Mouse (Mus musculus) forebrain, embryonic 10.5 days (tissue): ENCODE results near the gene Ehhadh. TPM values are rescaled to one million over a fixed set of nuclear protein-coding genes. Genes with fewer than 3 reads are reported as not detected.

ENCODE experiments used
- DNase-seq: peaks from one replicate; pipeline ENCODE4 v3.0.0-alpha.2; 2017; ENCODE audit warnings: low spot score; ENCODE audit errors: extremely low spot score
- H3K27ac ChIP-seq: fragments of 300-500 bp; sonication (generic); 2 replicates; pipeline ENCODE4 v1.5.1; 2016; ENCODE audit warnings: mild to moderate bottlenecking
- H3K27me3 ChIP-seq: fragments of 300-500 bp; sonication (generic); 2 replicates; pipeline ENCODE4 v1.6.1; 2016; ENCODE audit warnings: mild to moderate bottlenecking; ENCODE audit not compliant: poor library complexity, severe bottlenecking
- H3K36me3 ChIP-seq: fragments of 300-500 bp; sonication (generic); replicated peaks from 2 replicates; pipeline ENCODE4 v1.6.1; 2016; ENCODE audit warnings: mild to moderate bottlenecking, moderate library complexity
- H3K4me1 ChIP-seq: fragments of 300-500 bp; sonication (generic); 2 replicates; pipeline ENCODE4 v1.6.1; 2016
- H3K4me3 ChIP-seq: fragments of 300-500 bp; sonication (generic); 2 replicates; pipeline ENCODE4 v1.5.1; 2016; ENCODE audit warnings: mild to moderate bottlenecking, moderate library complexity
- H3K9me3 ChIP-seq: fragments of 300-500 bp; sonication (generic); 2 replicates; pipeline ENCODE4 v1.6.1; 2016; ENCODE audit warnings: mild to moderate bottlenecking, moderate library complexity
- WGBS: fragments of 180-500 bp; shearing (Covaris S2); methylation state at CpG from one replicate; pipeline ENCODE4 v1.1.7; 2016; 5-methylcytosine and 5-hydroxymethylcytosine counted together
- polyA plus RNA-seq: library from polyadenylated mRNA; unstranded; fragments of >200 nt; fragmentation: Nextera tagmentation; extraction: Ambion mirVana; gene quantifications from 2 replicates; pipeline ENCODE4 v1.2.1, GENCODE M21; 2016

The Ehhadh gene
- polyA plus RNA-seq, 1 experiment from 2014 or later, result 1.7 TPM

- Histone ChIP-seq H3K27ac (no peak overlapping the region), H3K27me3 (no peaks in the 10 kb centered on the region), H3K4me3 (no peak overlapping the region), H3K36me3 (no peaks in the 10 kb centered on the region), H3K4me1 (no peaks in the 10 kb centered on the region), H3K9me3 (no peaks in the 10 kb centered on the region)
- DNase-seq, result no peak
- WGBS, result 88% methylated on average over 1 of the region's 1 CpGs
Observed at GRCm38 (mm10) chr16:21758447-21758846, 29.2 kb downstream of the Ehhadh start.

DNA sequence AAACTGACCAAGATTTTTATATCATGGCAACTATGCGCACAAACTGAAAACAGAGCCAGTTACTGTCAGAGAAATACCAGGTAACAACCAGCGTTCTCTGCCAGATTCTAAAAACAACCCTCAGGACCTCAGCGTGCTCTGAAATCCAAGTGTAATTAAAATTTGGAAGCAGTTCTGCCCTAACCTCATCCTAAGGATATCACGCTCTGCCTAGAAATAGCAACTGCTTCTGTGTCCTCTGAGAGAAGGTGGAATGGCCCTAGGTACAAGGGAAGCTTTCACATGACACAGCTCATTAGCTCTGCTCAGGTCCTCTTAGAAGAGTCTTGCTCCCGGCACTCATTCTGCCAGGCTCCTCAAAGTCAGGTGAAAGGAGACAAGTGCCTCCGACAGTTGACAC, 44.2 kb downstream of the Ehhadh start:
- H3K9me3 ChIP-seq, result no peaks in the 10 kb centered on the region
- no peak overlapping the region for H3K27ac ChIP-seq
- WGBS, result 96% methylated on average over 6 of the region's 6 CpGs
- no peaks in the 10 kb centered on the region for H3K27me3 ChIP-seq
- H3K4me1 ChIP-seq, result no peaks in the 10 kb centered on the region
- H3K36me3 ChIP-seq, result no peaks in the 10 kb centered on the region
- H3K4me3 ChIP-seq, result no peak overlapping the region
- no peak for DNase-seq

DNA sequence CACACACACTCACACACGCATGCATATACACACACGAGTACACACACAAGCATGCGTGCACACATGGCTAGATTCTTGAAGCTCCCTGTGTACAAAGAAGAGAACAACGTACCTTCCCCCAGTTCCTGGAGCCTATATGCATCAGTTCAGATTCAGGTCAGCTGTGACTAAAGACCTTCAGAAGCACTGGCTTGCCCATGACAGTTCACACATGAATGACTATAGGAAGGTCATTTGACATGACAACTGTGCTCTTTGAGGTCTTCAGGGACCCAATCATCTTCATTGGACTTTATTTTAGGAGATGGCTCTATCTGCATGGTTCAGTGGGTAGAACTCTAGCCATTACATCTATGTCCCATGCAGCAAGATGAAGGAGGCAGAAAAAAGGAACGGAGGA, 44.7 kb downstream of the Ehhadh start:
- no peaks in the 10 kb centered on the region for H3K9me3 ChIP-seq
- H3K4me1 ChIP-seq, result no peaks in the 10 kb centered on the region
- H3K36me3 ChIP-seq, result no peaks in the 10 kb centered on the region
- H3K27ac ChIP-seq, result no peak overlapping the region
- no peak for DNase-seq
- 90% methylated on average over 5 of the region's 5 CpGs for WGBS
- H3K27me3 ChIP-seq, result no peaks in the 10 kb centered on the region
- no peak overlapping the region for H3K4me3 ChIP-seq

- Histone ChIP-seq H3K9me3 (no peaks in the 10 kb centered on the region), H3K4me3 (no peak overlapping the region), H3K27me3 (no peaks in the 10 kb centered on the region), H3K4me1 (no peaks in the 10 kb centered on the region), H3K36me3 (no peaks in the 10 kb centered on the region), H3K27ac (no peak overlapping the region)
- 88% methylated on average over 5 of the region's 5 CpGs for WGBS
- no peak for DNase-seq
Observed at GRCm38 (mm10) chr16:21742191-21742870, 45.3 kb downstream of the Ehhadh start.

GRCm38 (mm10) chr16:21741542-21741941, 46.1 kb downstream of the Ehhadh start:
- H3K9me3 ChIP-seq, result no peaks in the 10 kb centered on the region
- no peaks in the 10 kb centered on the region for H3K4me1 ChIP-seq
- H3K4me3 ChIP-seq, result no peak overlapping the region
- H3K27me3 ChIP-seq, result no peaks in the 10 kb centered on the region
- no peaks in the 10 kb centered on the region for H3K36me3 ChIP-seq
- DNase-seq, result no peak
- 84% methylated on average over 3 of the region's 3 CpGs for WGBS
- no peak overlapping the region for H3K27ac ChIP-seq

GRCm38 (mm10) chr16:21735638-21736037, 52.0 kb downstream of the Ehhadh start:
- Histone ChIP-seq H3K9me3 (no peaks in the 10 kb centered on the region), H3K4me1 (no peaks in the 10 kb centered on the region), H3K36me3 (no peaks in the 10 kb centered on the region), H3K27ac (no peak overlapping the region), H3K27me3 (no peaks in the 10 kb centered on the region), H3K4me3 (no peak overlapping the region)
- DNase-seq, result no peak
- WGBS, result 100% methylated on average over 1 of the region's 1 CpGs

DNA sequence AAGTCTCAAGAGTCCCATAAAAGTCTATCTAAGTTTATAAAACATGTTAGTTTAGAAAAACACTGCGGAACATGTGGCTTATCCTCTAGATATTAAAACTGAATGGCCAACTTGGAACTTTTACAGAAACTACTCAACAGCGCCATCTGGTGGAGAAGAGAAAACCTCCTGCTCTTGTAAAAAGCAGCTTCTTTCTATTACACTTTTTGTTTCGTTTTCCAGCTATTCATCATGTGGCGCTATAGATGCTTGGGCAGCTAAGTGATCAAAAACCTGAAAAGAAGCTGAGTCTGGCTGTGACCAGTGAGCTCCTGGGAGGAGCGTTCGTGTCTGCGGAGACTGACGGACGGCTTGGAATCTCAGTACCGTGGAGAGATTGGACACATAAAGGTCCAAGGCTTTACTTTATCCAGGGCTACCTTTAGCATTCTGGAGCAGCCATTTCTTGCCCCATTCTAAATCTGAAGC, 59.7 kb downstream of the Ehhadh start:
- H3K36me3 ChIP-seq, result no peaks in the 10 kb centered on the region
- peak overlapping the region; percentile 72; the same call in 1 of the 2 replicates for H3K27ac ChIP-seq
- peaks cover 12% of the 10 kb centered on the region; the same call in 1 of the 2 replicates for H3K4me1 ChIP-seq
- 42% methylated on average over 10 of the region's 10 CpGs for WGBS
- DNase-seq, result peak; percentile 63
- peak overlapping the region; percentile 37 for H3K4me3 ChIP-seq
- no peaks in the 10 kb centered on the region for H3K27me3 ChIP-seq
- no peaks in the 10 kb centered on the region for H3K9me3 ChIP-seq

GRCm38 (mm10) chr16:21727421-21727820, 60.2 kb downstream of the Ehhadh start:
- H3K27ac ChIP-seq, result no peak overlapping the region
- H3K36me3 ChIP-seq, result no peaks in the 10 kb centered on the region
- H3K4me3 ChIP-seq, result no peak overlapping the region
- H3K27me3 ChIP-seq, result no peaks in the 10 kb centered on the region
- H3K9me3 ChIP-seq, result no peaks in the 10 kb centered on the region
- DNase-seq, result no peak
- WGBS, result 89% methylated on average over 3 of the region's 3 CpGs
- peaks cover 12% of the 10 kb centered on the region; the same call in 1 of the 2 replicates for H3K4me1 ChIP-seq

DNA sequence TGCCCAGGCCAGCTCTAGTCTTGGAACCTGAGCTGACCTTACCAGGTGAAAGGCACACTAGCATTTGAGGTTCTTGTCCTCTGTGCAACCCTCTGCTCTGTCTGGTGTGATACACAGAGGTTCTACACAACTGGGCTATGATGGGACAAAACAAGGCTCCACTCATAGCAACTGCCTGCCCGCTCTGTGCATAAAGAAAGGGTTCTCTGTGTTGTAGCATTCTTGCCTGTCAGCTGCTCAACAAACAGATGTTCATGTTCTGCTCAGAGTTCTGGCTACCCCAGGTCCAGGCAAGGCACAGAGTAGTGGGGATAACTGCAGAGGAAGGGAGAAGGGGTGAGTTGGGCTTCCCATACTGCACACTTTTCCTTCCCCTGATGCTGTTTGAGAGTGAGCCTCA, 63.3 kb downstream of the Ehhadh start:
- Histone ChIP-seq H3K4me1 (peaks cover 12% of the 10 kb centered on the region; the same call in 1 of the 2 replicates), H3K27me3 (no peaks in the 10 kb centered on the region), H3K27ac (no peak overlapping the region), H3K9me3 (no peaks in the 10 kb centered on the region), H3K36me3 (no peaks in the 10 kb centered on the region), H3K4me3 (no peak overlapping the region)
- 80% methylated on average over 1 of the region's 1 CpGs for WGBS
- DNase-seq, result no peak

DNA sequence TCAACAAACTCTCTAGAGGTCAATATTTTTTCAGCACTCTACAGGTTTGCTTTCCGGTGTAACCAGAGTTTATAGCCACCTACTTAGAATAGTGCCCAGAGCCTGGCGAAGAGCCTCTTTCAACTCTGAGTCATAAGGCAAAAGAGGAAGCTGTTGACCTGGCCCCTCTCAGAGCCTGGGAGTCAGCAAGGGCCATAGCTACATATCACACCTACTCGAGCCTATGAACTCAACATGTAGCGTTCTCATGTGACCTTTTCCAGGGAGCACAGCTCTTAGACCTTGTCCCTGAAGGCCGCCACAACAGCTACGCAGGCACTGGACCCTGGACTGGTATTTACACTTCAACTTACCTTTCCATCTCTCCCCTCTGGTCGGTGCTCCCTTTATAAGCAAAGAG, 67.8 kb downstream of the Ehhadh start:
- no peak for DNase-seq
- no peak overlapping the region for H3K27ac ChIP-seq
- H3K4me1 ChIP-seq, result peaks cover 10% of the 10 kb centered on the region; the same call in 1 of the 2 replicates
- H3K36me3 ChIP-seq, result no peaks in the 10 kb centered on the region
- 91% methylated on average over 7 of the region's 7 CpGs for WGBS
- no peak overlapping the region for H3K4me3 ChIP-seq
- H3K9me3 ChIP-seq, result no peaks in the 10 kb centered on the region
- H3K27me3 ChIP-seq, result no peaks in the 10 kb centered on the region

DNA sequence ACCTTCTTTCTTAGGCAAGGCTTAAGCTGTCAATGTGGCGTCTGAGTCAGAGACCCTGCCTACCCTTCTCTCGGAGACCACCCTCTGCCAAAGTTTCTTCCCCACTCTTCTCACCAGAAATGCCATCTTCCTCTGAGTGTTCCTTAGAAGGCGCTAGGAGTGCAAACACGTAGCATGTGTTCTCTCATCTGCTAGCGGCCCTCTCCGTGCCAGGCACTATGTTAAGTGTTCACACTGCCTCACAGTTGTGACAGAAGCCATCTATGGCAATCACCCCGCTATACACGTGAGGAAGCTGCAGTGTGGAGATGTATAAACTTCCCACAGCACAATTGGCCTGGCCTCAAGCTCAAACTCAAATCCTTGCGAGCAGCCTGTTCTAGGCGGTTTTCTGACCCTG, 73.1 kb downstream of the Ehhadh start:
- DNase-seq, result no peak
- 94% methylated on average over 10 of the region's 10 CpGs for WGBS
- peaks cover 10% of the 10 kb centered on the region; the same call in 1 of the 2 replicates for H3K4me1 ChIP-seq

More for the DNA sequence above, 73.1 kb downstream of the Ehhadh start:
- H3K4me3 ChIP-seq, result no peak overlapping the region
- no peaks in the 10 kb centered on the region for H3K9me3 ChIP-seq
- H3K27ac ChIP-seq, result no peak overlapping the region
- no peaks in the 10 kb centered on the region for H3K36me3 ChIP-seq
- H3K27me3 ChIP-seq, result no peaks in the 10 kb centered on the region
